Mouse (Mus musculus) limb, embryonic 14.5 days (tissue): ENCODE measurements at regions not wholly inside any gene's neighbourhood (a gene's known extent, or its start where the extent isn't known, plus 50 kb on each side); places are given as distances from the start of the nearest gene placed in this dataset.

Experiments
- ATAC-seq: fragments of 200-750 bp; cut with Nextera tagmentation; 2 replicates; pipeline ENCODE4 v1.8.0; 2017; ENCODE audit warnings: low read depth, moderate number of reproducible peaks, moderate TSS enrichment; ENCODE audit not compliant: low FRiP score
- DNase-seq: peaks from one replicate; pipeline ENCODE4 v3.0.0-alpha.2; 2015; ENCODE audit warnings: low spot score
- H3K27ac ChIP-seq: fragments of 300-500 bp; sonication (generic); replicated peaks from 2 replicates; pipeline ENCODE4 v1.5.1; 2014; ENCODE audit warnings: low read depth, mild to moderate bottlenecking, low read length, moderate library complexity, mixed read lengths
- H3K27me3 ChIP-seq: fragments of 300-500 bp; sonication (generic); 2 replicates; pipeline ENCODE4 v1.6.1; 2014; ENCODE audit warnings: low read length, mixed read lengths; ENCODE audit not compliant: control insufficient read depth, insufficient read depth
- H3K36me3 ChIP-seq: fragments of 300-500 bp; sonication (generic); 2 replicates; pipeline ENCODE4 v1.6.1; 2014; ENCODE audit warnings: mild to moderate bottlenecking, low read length, moderate library complexity, mixed read lengths; ENCODE audit not compliant: control insufficient read depth, insufficient read depth
- H3K4me1 ChIP-seq: fragments of 300-500 bp; sonication (generic); 2 replicates; pipeline ENCODE4 v1.6.1; 2014; ENCODE audit warnings: antibody characterized with exemption, low read length, mixed read lengths; ENCODE audit not compliant: control insufficient read depth, insufficient read depth
- H3K4me2 ChIP-seq: fragments of 300-500 bp; sonication (generic); replicated peaks from 2 replicates; pipeline ENCODE4 v1.6.1; 2014; ENCODE audit warnings: low read depth, mild to moderate bottlenecking, low read length, moderate library complexity; ENCODE audit not compliant: severe bottlenecking
- H3K4me3 ChIP-seq: fragments of 300-500 bp; sonication (generic); replicated peaks from 2 replicates; pipeline ENCODE4 v1.5.1; 2014; ENCODE audit warnings: low read length
- H3K9ac ChIP-seq: fragments of 300-500 bp; sonication (generic); 2 replicates; pipeline ENCODE4 v1.6.1; 2014; ENCODE audit warnings: mild to moderate bottlenecking, low read depth, low read length, moderate library complexity; ENCODE audit not compliant: severe bottlenecking
- H3K9me3 ChIP-seq: fragments of 300-500 bp; sonication (generic); 2 replicates; pipeline ENCODE4 v1.6.1; 2016; ENCODE audit warnings: low read length; ENCODE audit not compliant: control insufficient read depth
- POLR2A ChIP-seq: fragments of 200-500 bp; IDR thresholded peaks from 2 replicates; pipeline ENCODE4 v1.8.0; 2012; ENCODE audit warnings: inconsistent platforms, mild to moderate bottlenecking, moderate library complexity, borderline replicate concordance; ENCODE audit not compliant: insufficient read depth, insufficient read length; ENCODE audit errors: extremely low read depth
- WGBS: fragments of 180-500 bp; shearing (Covaris S2); extraction: QIAGEN DNeasy Blood & Tissue Kit; methylation state at CpG from one replicate; pipeline ENCODE4 v1.1.7; 2014; 5-methylcytosine and 5-hydroxymethylcytosine counted together

DNA sequence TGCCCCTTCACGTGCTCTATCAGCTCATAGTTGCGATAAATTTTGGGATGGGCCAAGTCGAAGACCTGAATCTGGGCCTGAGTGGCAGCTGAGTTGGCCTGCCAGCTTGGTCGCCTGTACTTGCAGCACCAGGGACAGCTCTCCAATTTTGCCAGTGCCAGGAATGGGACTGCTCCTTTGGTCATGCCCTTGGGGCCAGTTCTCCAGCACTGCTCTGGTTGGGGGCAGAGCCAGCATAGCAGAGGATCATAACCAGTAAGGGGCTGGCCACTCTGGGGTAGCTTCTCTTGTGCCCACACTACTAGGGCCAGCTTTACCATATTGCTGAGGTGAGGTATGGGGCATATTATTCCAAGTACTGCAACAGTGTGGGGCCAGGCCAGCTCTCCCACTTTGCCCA, 397.0 kb upstream of the Cadm2 start:
- 75% methylated on average over 4 of the region's 4 CpGs for WGBS
- Histone ChIP-seq H3K27me3 (no peaks in the 10 kb centered on the region), H3K4me1 (no peaks in the 10 kb centered on the region), H3K36me3 (no peaks in the 10 kb centered on the region), H3K4me3 (no peak overlapping the region), H3K27ac (no peak overlapping the region), H3K4me2 (no peak overlapping the region), H3K9me3 (no peaks in the 10 kb centered on the region), H3K9ac (no peak overlapping the region)
- ATAC-seq (no peak), DNase-seq (no peak)
- TF ChIP-seq POLR2A: no peak

DNA sequence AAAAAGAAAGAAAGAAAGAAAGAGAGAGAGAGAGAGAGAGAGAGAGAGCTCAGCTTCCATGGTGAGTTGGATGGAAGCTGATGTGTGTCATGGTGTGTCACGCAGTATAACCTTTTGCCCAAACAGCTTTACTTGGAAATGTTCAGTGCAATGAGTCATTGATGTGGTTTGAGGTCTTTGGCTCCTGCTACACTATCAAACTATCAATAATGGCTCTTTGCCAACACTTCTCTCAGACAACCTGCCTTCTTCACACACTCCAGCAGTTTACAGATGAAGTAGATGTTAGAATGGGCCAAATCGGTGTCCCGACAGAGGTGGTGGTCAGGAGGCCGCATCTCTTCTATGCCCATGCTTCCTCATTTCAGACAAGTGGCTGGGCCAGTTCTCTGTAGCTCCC, 369.0 kb upstream of the Cadm2 start:
- WGBS: 92% methylated on average over 4 of the region's 4 CpGs
- Histone ChIP-seq H3K36me3 (no peaks in the 10 kb centered on the region), H3K4me1 (no peaks in the 10 kb centered on the region), H3K4me2 (no peak overlapping the region), H3K4me3 (no peak overlapping the region), H3K9me3 (no peaks in the 10 kb centered on the region), H3K27me3 (no peaks in the 10 kb centered on the region), H3K9ac (no peak overlapping the region), H3K27ac (no peak overlapping the region)
- DNase-seq (no peak), ATAC-seq (no peak)
- TF ChIP-seq POLR2A: no peak

DNA sequence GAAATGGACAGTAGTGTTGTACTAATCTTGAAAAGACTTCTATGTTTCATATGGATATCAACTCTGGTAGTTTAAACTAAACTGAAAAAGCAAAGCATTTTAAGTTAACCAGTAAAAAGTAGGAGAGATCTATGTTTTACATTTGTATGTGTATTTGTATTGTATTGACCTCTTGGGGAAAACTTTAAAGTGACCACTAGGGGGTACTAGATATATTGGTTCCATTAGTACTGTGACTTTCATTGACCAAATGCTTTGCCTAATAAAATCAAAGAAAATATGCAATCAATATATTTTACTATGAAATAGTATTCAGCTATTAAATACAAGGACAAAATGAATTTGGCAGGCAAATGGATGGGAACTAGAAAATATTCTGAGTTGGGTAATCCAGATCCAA, 355.9 kb upstream of the Cadm2 start:
- Histone ChIP-seq H3K4me3 (no peak overlapping the region), H3K4me2 (no peak overlapping the region), H3K27ac (no peak overlapping the region), H3K36me3 (no peaks in the 10 kb centered on the region), H3K27me3 (no peaks in the 10 kb centered on the region), H3K4me1 (no peaks in the 10 kb centered on the region), H3K9me3 (no peaks in the 10 kb centered on the region), H3K9ac (no peak overlapping the region)
- TF ChIP-seq POLR2A: no peak
- ATAC-seq: no peak
- no peak for DNase-seq

DNA sequence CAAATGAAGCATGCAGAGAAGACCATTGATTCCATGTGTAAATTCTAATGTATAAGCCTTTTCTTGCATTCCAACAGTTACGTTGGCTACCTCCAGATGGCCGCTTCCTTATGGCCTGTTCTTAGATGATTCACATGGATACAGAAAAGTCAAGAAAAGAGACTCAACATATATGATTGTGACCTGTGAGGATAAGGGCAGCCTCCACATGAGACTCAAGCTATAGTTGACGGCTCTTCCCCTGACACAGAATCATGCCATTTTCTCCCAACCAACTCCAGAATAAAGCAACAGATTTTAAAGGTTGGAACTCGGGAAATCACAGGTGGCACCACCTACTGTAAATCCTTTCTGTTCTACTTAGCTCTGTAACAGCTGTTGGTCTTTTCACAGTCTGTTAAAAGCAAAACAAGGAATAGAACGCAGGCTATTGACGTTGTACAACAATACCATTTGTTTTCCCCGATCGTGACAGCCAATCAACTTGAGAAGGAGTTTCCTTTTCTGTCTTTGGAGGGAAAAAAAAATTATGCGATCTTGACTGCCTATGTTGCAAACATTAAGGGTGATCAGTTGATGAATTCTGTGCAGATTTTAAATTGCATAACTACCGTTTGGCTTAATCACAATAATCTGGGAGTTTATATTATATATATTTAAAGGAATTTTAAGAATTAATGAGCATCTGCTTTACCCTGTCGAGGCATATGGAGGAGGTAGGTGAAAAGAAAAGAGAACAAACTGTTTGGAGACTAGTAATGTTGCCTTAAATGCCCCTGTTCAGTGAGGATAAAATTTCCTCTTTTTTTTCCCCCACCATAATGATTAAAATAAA, 347.8 kb upstream of the Cadm2 start:
- TF ChIP-seq POLR2A: no peak

DNA sequence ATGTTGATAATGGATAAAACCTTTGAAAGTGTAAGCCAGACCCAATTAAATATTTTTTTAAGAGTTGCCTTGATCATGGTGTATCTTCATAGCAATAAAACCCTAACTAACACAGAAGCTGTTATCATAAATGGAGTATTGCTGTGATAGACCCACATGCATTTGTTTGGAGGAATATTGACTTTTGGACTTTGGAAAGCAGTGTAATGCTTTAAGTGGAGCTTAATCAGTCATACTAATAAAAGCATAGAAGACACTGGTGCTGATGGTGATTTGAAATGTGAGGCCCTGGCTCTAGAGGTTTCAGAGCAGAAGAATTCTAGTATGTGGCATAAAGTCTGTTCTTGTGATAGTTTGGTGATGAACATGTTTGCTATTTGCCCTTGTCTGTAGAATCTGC, 328.4 kb upstream of the Cadm2 start:
- H3K4me3 ChIP-seq: no peak overlapping the region
- H3K27ac ChIP-seq: no peak overlapping the region
- H3K27me3 ChIP-seq: no peaks in the 10 kb centered on the region
- no peaks in the 10 kb centered on the region for H3K4me1 ChIP-seq
- H3K36me3 ChIP-seq: no peaks in the 10 kb centered on the region
- ATAC-seq (no peak), DNase-seq (no peak)
- no peak for TF ChIP-seq POLR2A
- no peak overlapping the region for H3K9ac ChIP-seq
- no peaks in the 10 kb centered on the region for H3K9me3 ChIP-seq
- no peak overlapping the region for H3K4me2 ChIP-seq

More for the DNA sequence above, 347.8 kb upstream of the Cadm2 start:
- Histone ChIP-seq H3K36me3 (no peaks in the 10 kb centered on the region), H3K27ac (no peak overlapping the region), H3K4me2 (no peak overlapping the region), H3K4me1 (no peaks in the 10 kb centered on the region), H3K9me3 (no peaks in the 10 kb centered on the region), H3K27me3 (no peaks in the 10 kb centered on the region), H3K9ac (no peak overlapping the region), H3K4me3 (no peak overlapping the region)
- WGBS: 76% methylated on average over 11 of the region's 11 CpGs
- DNase-seq (no peak), ATAC-seq (no peak)
